Mouse (Mus musculus) lung, adult 18-20 months (tissue): ENCODE results near the gene 4933409G03Rik.
"Not testable (repeated sequence)": the region's sequence is repeated elsewhere in the genome, so short reads cannot be mapped to it uniquely, and the experiment has no call there.

Experiments
- DNase-seq, 2 experiments: peaks; one replicate each; pipeline ENCODE4 v3.0.0; 2022; ENCODE audit warnings: mixed read lengths in 2 of 2

4933409G03Rik gene

DNA sequence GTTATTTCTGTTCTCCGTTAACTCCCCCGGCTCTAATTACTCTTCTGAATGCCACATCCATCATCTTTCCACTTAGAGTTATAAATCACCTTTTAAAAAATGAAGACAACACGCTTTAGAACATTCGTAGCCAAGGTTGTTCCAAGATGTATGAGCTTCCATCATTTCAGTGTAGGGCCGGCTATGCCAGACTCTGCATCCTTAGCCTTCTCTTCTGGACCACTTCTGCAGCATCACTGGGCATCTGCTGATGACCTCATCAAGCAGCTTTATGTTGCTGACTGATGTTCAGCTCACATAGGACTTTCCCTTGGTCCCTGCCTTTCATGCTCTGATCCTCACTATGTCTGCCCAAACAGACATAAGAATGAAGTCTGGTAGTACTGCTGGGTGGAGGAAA lies at the start of gene 4933409G03Rik:
Gene 4933409G03Rik (plus strand): TSS at position 301 of the 400 bp plus-strand sequence.
- no peak for DNase-seq

DNA sequence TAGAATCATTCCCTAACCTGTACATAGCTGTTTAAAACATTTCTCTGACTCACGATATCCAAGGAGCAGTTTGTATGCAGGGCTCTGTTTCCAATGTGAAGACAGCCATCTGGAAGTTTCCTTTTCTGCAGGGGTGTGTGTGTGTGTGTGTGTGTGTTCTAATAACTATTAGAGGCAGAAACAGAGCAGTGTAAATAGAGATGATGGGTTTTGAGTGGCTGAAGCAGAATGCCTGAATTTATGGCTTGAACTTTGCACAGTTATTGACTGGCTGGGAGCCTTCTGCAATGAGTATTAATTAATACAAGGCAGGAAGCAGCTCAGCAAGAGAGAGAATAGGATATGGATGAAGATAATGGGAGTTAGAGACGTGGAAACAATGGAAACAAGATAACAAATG lies 38.0 kb upstream of the 4933409G03Rik start:
- DNase-seq = no peak

DNA sequence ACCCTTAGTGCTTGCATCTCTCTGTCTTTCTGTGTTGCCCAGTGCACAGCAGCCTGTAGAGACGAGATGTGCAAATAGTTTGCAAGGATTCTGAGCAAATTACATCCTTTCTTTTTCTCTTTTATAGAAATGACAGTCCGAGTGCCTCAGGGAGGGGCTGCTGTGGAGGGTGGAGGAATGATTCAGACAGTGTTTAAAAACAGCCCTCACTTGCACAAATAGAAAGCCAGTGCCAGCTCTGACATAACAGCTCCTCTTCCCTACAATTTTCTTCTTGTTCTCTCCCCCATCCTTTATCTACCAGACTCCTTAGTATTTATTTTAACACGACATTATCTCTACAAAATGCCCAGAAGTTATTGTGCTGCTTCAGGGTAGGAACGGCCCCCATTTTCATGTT lies 21.4 kb upstream of the 4933409G03Rik start:
- no peak for DNase-seq

DNA sequence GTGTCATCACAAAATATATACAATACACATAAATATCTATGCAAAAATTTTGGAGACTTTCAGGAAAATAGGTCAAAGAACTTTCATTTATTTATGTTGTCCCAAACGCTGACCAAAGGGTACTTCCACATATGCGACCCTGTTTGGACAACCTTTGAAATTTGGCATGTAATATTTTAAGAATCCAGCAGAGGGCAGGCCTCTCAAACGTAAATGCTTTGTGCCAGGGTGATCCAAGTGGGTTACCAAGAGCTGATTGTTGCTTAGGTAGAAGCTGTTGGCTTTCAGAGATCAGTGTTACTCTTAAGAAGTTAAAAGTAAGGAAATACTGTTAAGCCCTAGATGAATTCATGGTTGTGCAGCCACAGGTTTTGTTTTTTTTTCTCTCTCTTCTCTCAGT lies 18.9 kb upstream of the 4933409G03Rik start:
- peak in 1 of 2 experiments; percentile 11 for DNase-seq

DNA sequence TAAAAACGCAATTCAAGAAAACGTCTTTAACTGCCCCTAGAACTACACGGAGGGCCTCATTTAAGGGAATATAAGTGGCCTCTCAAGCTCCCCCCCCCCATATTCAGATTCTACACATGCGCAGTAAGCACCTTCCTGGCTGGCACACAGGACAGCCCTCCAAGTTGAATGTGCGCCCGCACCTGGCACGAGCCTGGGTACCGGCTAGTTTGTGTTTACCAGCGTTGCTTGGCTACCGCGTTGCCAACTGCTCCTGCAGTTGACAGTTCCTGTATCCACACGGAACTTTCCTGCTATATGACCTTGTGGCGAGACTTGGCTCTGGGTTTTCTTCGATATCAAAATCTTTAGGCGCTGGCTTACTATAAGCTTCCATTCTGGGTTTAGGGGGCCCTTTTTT lies 13.9 kb upstream of the 4933409G03Rik start:
- no peak for DNase-seq

DNA sequence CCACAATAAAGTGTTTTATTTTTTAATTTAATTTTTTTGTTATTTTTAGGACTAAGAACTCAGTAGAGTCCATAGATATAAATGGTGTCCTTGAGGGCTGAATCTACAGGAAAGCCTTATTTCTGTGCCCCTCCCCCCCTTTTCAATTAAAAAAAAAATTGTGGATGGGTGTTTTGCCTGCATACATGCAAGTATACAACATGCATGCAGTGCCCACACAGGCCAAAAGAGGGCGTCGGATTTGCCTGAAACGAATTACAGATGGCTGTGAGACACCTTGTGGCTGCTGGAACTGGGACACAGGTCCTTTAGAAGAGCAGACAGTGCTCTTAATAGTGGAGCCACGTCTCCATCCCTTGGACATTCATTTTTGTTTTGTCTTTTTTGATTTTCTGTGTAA lies 9.9 kb upstream of the 4933409G03Rik start:
- DNase-seq = no peak

DNA sequence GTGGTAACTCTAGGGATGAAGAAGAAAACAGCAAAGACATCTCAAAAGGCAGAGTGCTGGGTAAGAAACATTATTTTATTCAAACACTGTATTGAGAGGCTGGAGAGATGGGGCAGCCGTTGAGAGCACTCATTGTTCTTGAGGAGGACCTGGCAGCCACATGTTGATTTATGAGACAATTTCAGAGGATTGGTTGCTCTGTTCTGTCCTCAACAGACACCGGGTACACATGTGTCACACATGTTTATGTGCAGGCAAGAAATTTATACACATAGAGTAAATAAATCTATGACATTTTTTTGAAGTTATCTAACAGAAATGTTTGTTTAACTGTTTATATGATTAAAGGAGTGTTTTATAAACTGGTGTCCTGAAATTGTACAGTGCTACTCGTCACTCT lies 10.6 kb downstream of the 4933409G03Rik start:
- no peak for DNase-seq

DNA sequence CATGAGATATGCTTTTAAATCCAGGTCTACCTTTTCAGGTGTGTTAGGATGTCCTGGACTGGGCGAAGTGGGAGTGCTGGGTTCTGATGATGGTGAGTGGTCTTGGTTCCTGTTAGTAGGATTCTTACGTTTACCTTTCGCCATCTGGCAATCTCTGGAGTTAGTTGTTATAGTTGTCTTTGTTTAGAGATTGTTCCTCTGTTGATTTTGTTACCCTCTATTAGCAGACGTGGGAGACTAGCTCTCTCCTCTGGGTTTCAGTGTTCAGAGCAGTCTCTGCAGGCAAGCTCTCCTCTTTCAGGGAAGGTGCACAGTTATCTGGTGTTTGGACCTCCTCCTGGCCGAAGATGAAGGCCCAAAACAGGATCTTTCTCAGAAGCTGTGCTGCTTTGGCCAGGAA lies 74.0 kb downstream of the 4933409G03Rik start, which contains the start of gene 4932414N04Rik:
Gene 4932414N04Rik (plus strand): TSS at position 301 of the 400 bp plus-strand sequence.
- DNase-seq = not testable (repeated sequence)
